Mouse (Mus musculus) forebrain, embryonic 16.5 days (tissue): Measurements from ENCODE around the gene Rab30. TPM values are rescaled to one million over a fixed set of nuclear protein-coding genes. Genes with fewer than 3 reads are reported as not detected.
"Not testable (repeated sequence)": the region's sequence is repeated elsewhere in the genome, so short reads cannot be mapped to it uniquely, and the experiment has no call there.

Experiments used
- ATAC-seq: fragments of 200-750 bp; cut with Nextera tagmentation; 2 replicates; pipeline ENCODE4 v1.8.0; 2017; ENCODE audit warnings: mild to moderate bottlenecking, moderate library complexity
- H3K27ac ChIP-seq: fragments of 300-500 bp; sonication (generic); 2 replicates; pipeline ENCODE4 v1.5.1; 2014; ENCODE audit warnings: low read length, control low read depth
- H3K27me3 ChIP-seq: fragments of 300-500 bp; sonication (generic); replicated peaks from 2 replicates; pipeline ENCODE4 v1.6.1; 2014; ENCODE audit warnings: low read length; ENCODE audit not compliant: control insufficient read depth, insufficient read depth
- H3K36me3 ChIP-seq: fragments of 300-500 bp; sonication (generic); 2 replicates; pipeline ENCODE4 v1.6.1; 2014; ENCODE audit not compliant: control insufficient read depth, insufficient read depth
- H3K4me1 ChIP-seq: fragments of 300-500 bp; sonication (generic); replicated peaks from 2 replicates; pipeline ENCODE4 v1.6.1; 2014; ENCODE audit warnings: low read length; ENCODE audit not compliant: control insufficient read depth, insufficient read depth
- H3K4me2 ChIP-seq: fragments of 300-500 bp; sonication (generic); 2 replicates; pipeline ENCODE4 v1.6.1; 2014; ENCODE audit warnings: mild to moderate bottlenecking, low read length, control low read depth
- H3K4me3 ChIP-seq: fragments of 300-500 bp; sonication (generic); replicated peaks from 2 replicates; pipeline ENCODE4 v1.5.1; 2014; ENCODE audit warnings: mild to moderate bottlenecking, low read length, control low read depth
- H3K9ac ChIP-seq: fragments of 300-500 bp; sonication (generic); replicated peaks from 2 replicates; pipeline ENCODE4 v1.6.1; 2014; ENCODE audit warnings: low read depth, low read length, control low read depth
- H3K9me3 ChIP-seq: fragments of 300-500 bp; sonication (generic); 2 replicates; pipeline ENCODE4 v1.6.1; 2016; ENCODE audit warnings: low read length; ENCODE audit not compliant: control insufficient read depth
- WGBS: fragments of 180-500 bp; shearing (Covaris S2); extraction: QIAGEN DNeasy Blood & Tissue Kit; methylation state at CpG from one replicate; pipeline ENCODE4 v1.1.7; 2014; 5-methylcytosine and 5-hydroxymethylcytosine counted together
- polyA plus RNA-seq: library from polyadenylated mRNA; unstranded; fragments of >200 nt; fragmentation: Nextera tagmentation; extraction: Ambion mirVana; gene quantifications from 2 replicates; pipeline ENCODE4 v1.2.1, GENCODE M21; 2015

Rab30 gene
- polyA plus RNA-seq, 1 experiment from 2014 or later, result 20.1 TPM

GRCm38 (mm10) chr7:92765426-92765825, 24.0 kb downstream of the Rab30 start:
- no peak overlapping the region for H3K4me3 ChIP-seq
- WGBS, result 59% methylated on average over 9 of the region's 9 CpGs
- ATAC-seq, result peak; percentile 47; the same call in 1 of the 2 replicates
- H3K27me3 ChIP-seq, result no peaks in the 10 kb centered on the region
- H3K36me3 ChIP-seq, result no peaks in the 10 kb centered on the region
- H3K9ac ChIP-seq, result no peak overlapping the region
- no peak overlapping the region for H3K27ac ChIP-seq
- no peaks in the 10 kb centered on the region for H3K9me3 ChIP-seq
- peaks cover 15% of the 10 kb centered on the region for H3K4me1 ChIP-seq
- H3K4me2 ChIP-seq, result no peak overlapping the region

GRCm38 (mm10) chr7:92766096-92767090, 25.0 kb downstream of the Rab30 start:
- peaks cover 15% of the 10 kb centered on the region for H3K4me1 ChIP-seq
- no peaks in the 10 kb centered on the region for H3K27me3 ChIP-seq
- H3K9ac ChIP-seq, result no peak overlapping the region
- H3K36me3 ChIP-seq, result no peaks in the 10 kb centered on the region
- ATAC-seq, result peak; percentile 45; the same call in 1 of the 2 replicates
- 41% methylated on average over 9 of the region's 9 CpGs for WGBS
- H3K27ac ChIP-seq, result no peak overlapping the region
- no peak overlapping the region for H3K4me3 ChIP-seq
- no peak overlapping the region for H3K4me2 ChIP-seq
- H3K9me3 ChIP-seq, result no peaks in the 10 kb centered on the region

DNA sequence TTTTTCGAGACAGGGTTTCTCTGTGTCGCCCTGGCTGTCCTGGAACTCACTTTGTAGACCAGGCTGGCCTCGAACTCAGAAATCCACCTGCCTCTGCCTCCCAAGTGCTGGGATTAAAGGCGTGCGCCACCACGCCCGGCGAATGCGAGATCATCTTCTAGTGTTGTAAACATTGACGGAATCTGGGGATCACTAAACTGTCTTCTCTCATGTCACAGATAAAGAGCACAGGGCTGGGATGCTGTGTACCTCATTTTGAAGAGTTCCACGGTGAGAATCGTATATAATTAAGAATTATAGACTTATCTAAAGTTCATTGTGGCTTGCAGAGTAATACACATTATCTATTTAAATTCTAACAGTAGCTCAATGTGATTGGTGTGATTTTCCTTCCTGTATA, 26.7 kb downstream of the Rab30 start:
- H3K4me3 ChIP-seq, H3K9ac ChIP-seq, ATAC-seq, H3K36me3 ChIP-seq, H3K27me3 ChIP-seq, H3K9me3 ChIP-seq, H3K4me2 ChIP-seq, H3K27ac ChIP-seq: not testable (repeated sequence)
- peaks cover 15% of the 10 kb centered on the region for H3K4me1 ChIP-seq
- 96% methylated on average over 12 of the region's 12 CpGs for WGBS

- Histone ChIP-seq H3K27me3 (no peaks in the 10 kb centered on the region), H3K4me1 (peaks cover 15% of the 10 kb centered on the region), H3K4me3 (no peak overlapping the region), H3K27ac (no peak overlapping the region), H3K9ac (no peak overlapping the region), H3K9me3 (no peaks in the 10 kb centered on the region), H3K4me2 (no peak overlapping the region), H3K36me3 (no peaks in the 10 kb centered on the region)
- no peak for ATAC-seq
- WGBS, result 75% methylated on average over 7 of the region's 7 CpGs
These were observed 27.5 kb downstream of the Rab30 start for GRCm38 (mm10) chr7:92768859-92769258.

DNA sequence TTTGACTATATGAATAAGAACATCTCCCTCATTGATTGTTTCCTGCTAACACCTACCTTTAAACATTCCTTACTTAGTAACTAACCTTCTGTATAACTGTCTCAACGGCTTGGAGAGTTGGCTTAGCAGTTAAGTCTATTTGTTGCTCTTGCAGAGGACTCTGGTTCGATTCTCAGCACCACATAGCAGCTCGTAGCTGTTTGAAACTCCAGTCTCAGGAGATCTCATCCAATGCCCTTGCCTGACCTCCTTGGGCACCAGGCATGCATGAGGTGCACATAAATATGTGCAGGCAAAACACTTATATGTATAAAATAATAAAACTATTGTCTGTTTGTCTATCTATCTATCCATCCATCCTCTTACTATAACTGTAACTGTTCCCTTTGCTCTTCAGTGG, 31.6 kb downstream of the Rab30 start:
- H3K4me2 ChIP-seq, result no peak overlapping the region

GRCm38 (mm10) chr7:92773596-92773995, 32.2 kb downstream of the Rab30 start:
- H3K9me3 ChIP-seq, result no peaks in the 10 kb centered on the region
- no peak for ATAC-seq
- no peak overlapping the region for H3K4me2 ChIP-seq
- no peak overlapping the region for H3K4me3 ChIP-seq
- WGBS, result 94% methylated on average over 3 of the region's 3 CpGs
- H3K27me3 ChIP-seq, result no peaks in the 10 kb centered on the region
- no peak overlapping the region for H3K9ac ChIP-seq
- no peaks in the 10 kb centered on the region for H3K36me3 ChIP-seq
- peaks cover 17% of the 10 kb centered on the region for H3K4me1 ChIP-seq
- no peak overlapping the region for H3K27ac ChIP-seq

More for the DNA sequence above, 31.6 kb downstream of the Rab30 start:
- ATAC-seq, result no peak
- H3K4me3 ChIP-seq, result no peak overlapping the region
- H3K27ac ChIP-seq, result no peak overlapping the region
- H3K36me3 ChIP-seq, result no peaks in the 10 kb centered on the region
- no peaks in the 10 kb centered on the region for H3K27me3 ChIP-seq
- peaks cover 17% of the 10 kb centered on the region for H3K4me1 ChIP-seq
- no peaks in the 10 kb centered on the region for H3K9me3 ChIP-seq
- 88% methylated on average over 3 of the region's 3 CpGs for WGBS
- no peak overlapping the region for H3K9ac ChIP-seq

DNA sequence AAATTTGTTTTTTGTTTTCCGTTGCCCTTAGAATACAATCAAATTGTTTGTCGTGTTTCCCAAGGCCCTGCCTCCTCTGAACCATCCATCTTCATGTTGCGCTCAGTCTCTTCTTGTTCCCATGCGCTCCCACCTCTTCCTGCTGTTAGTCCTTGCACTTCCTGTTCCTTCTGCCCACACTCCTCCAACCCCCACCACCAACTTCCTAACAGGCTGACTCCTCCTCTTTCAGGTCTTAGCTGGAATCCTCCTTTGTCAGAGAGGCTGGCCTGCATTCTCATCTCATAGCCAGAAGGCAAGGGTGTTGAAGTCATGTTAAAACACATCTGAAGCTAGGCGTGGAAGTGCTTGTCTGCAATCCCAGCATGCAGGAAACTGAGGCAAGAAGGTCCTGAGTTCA, 33.3 kb downstream of the Rab30 start:
- no peaks in the 10 kb centered on the region for H3K9me3 ChIP-seq
- H3K4me2 ChIP-seq, result no peak overlapping the region
- no peaks in the 10 kb centered on the region for H3K27me3 ChIP-seq
- H3K9ac ChIP-seq, result no peak overlapping the region
- WGBS, result 92% methylated on average over 5 of the region's 5 CpGs
- no peak for ATAC-seq
- no peak overlapping the region for H3K4me3 ChIP-seq
- H3K36me3 ChIP-seq, result no peaks in the 10 kb centered on the region
- H3K4me1 ChIP-seq, result peaks cover 17% of the 10 kb centered on the region
- H3K27ac ChIP-seq, result no peak overlapping the region

- peaks cover 17% of the 10 kb centered on the region for H3K4me1 ChIP-seq
- H3K4me2 ChIP-seq, result no peak overlapping the region
- no peaks in the 10 kb centered on the region for H3K27me3 ChIP-seq
- no peak overlapping the region for H3K4me3 ChIP-seq
- no peaks in the 10 kb centered on the region for H3K36me3 ChIP-seq
- no peaks in the 10 kb centered on the region for H3K9me3 ChIP-seq
- H3K27ac ChIP-seq, result no peak overlapping the region
- peak; percentile 47 for ATAC-seq
- H3K9ac ChIP-seq, result no peak overlapping the region
- 40% methylated on average over 2 of the region's 2 CpGs for whole genome bisulfite sequencing
These were observed 34.3 kb downstream of the Rab30 start for GRCm38 (mm10) chr7:92775703-92776102.

DNA sequence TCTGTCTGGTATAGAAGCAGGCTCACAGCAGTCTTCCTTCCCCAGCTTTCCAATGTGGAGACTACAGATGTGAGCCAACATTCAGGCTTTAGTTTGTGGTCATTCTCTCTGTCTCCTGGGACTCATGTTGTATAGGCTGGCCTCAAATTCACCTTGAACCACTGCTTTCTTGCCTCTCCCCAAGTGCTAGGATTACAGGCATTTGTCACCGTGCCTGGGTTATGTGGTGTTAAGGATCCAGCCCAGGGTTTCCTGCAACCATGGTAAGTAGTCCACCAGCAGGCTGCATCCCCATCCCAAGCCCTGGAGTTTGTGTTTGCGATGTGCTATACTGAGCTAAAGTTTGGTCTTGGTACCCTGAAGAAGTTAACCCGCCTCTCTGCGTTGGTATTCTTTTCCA, 35.2 kb downstream of the Rab30 start:
- Histone ChIP-seq H3K9ac (no peak overlapping the region), H3K4me2 (peak overlapping the region; percentile 51), H3K4me1 (peaks cover 17% of the 10 kb centered on the region), H3K4me3 (no peak overlapping the region; the same call in 1 of the 2 replicates), H3K36me3 (no peaks in the 10 kb centered on the region), H3K27ac (peak overlapping the region; percentile 63), H3K27me3 (no peaks in the 10 kb centered on the region), H3K9me3 (no peaks in the 10 kb centered on the region)
- WGBS, result 32% methylated on average over 4 of the region's 4 CpGs
- ATAC-seq, result peak; percentile 14; the same call in 1 of the 2 replicates
